In the genomic region with DNA sequence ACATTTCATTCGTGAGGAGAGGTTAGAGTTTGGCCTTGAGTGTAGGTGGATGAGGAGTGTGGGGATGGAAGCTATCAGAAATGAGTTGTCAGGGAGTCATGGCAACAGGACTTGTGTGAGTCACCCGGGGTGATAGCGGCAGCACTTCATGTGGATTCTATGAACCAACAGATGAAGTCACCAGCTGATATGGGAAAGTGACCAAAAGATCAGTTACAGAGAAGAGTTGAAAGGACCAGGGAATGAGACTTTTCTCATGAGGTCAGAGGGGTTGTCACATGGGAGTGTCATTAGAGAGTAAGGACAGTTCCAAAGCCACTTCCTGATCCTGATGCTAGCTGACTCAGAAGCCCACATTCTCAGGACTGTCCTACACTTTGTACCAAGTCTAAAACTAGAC, we compare ENCODE assay signal across 14 mouse cellular contexts. TPM values are rescaled to one million over a fixed set of nuclear protein-coding genes. Genes with fewer than 3 reads are reported as not detected.
DNase-seq lines count a peak whose midpoint lies in the region; ATAC-seq and TF ChIP-seq lines count a peak whose summit lies in the region.
"Had no signal": no experiment of that assay in that cellular context is flagged by ENCODE, and none has a peak within 500 bp of the region (broad histone marks: within the 10 kb centered on the region; RNA-seq: fewer than 3 reads in every experiment).

No protein-coding gene starts in this region.

- DNase-seq in lung, postnatal 36 days, result peak; percentile 19
- no peak for DNase-seq in lung, postnatal 14 days
- DNase-seq in adrenal gland, adult 8-10 months, result peak; percentile 70
- peak; percentile 82 for DNase-seq in heart, embryonic 10.5 days (ENCODE audit: low spot score)
- peak; percentile 48 for DNase-seq in stomach, postnatal 0 days (ENCODE audit: low spot score)
- no peak for DNase-seq in urinary bladder, postnatal 14 days (ENCODE audit: low spot score)
- DNase-seq: cerebellum, adult 11 months; embryo, embryonic 11 days; kidney, adult 11 months; liver, postnatal 0 days; midbrain, embryonic 14.5 days; right cerebral cortex, postnatal 14 days had no signal

- ATAC-seq in stomach, postnatal 0 days (ENCODE audit: low FRiP score, low TSS enrichment), result peak; percentile 71; the same call in 1 of the 2 replicates
- ATAC-seq in midbrain, embryonic 16.5 days, result no peak
- ATAC-seq: liver, postnatal 0 days had no signal

- H3K4me3 ChIP-seq in heart, embryonic 10.5 days, result no peak overlapping the region
- no peak overlapping the region for H3K4me3 ChIP-seq in stomach, postnatal 0 days (ENCODE audit: low read depth, low read length)
- H3K4me3 ChIP-seq in midbrain, embryonic 16.5 days (ENCODE audit: low read depth, low read length), result no peak overlapping the region
- H3K4me3 ChIP-seq: limb, embryonic 10.5 days had no signal

- TF ChIP-seq EP300 in stomach, postnatal 0 days (optimal IDR thresholded peaks at IDR 0.05), result no peak

- no peak for TF ChIP-seq CTCF in stomach, postnatal 0 days (IDR thresholded peaks at IDR 0.05; ENCODE audit: low read depth)

- no peaks in the 10 kb centered on the region for H3K9me3 ChIP-seq in heart, embryonic 10.5 days
- H3K9me3 ChIP-seq in stomach, postnatal 0 days (ENCODE audit: control insufficient read depth, low read length), result no peaks in the 10 kb centered on the region
- H3K9me3 ChIP-seq in midbrain, embryonic 16.5 days (replicated peaks; ENCODE audit: control insufficient read depth, low read length, poor library complexity, severe bottlenecking), result no peaks in the 10 kb centered on the region
- H3K9me3 ChIP-seq: limb, embryonic 10.5 days had no signal

- no peaks in the 10 kb centered on the region for H3K27me3 ChIP-seq in heart, embryonic 10.5 days (ENCODE audit: insufficient read depth, poor library complexity, severe bottlenecking)
- no peaks in the 10 kb centered on the region for H3K27me3 ChIP-seq in stomach, postnatal 0 days (ENCODE audit: control insufficient read depth, insufficient read depth, low read length)
- H3K27me3 ChIP-seq in midbrain, embryonic 16.5 days (ENCODE audit: control insufficient read depth, insufficient read depth, low read depth, low read length), result no peaks in the 10 kb centered on the region

- WGBS in heart, embryonic 10.5 days, result 29% methylated on average over 3 of the region's 3 CpGs
- WGBS in stomach, postnatal 0 days, result 55% methylated on average over 3 of the region's 3 CpGs
- WGBS in midbrain, embryonic 16.5 days, result 87% methylated on average over 3 of the region's 3 CpGs

- H3K36me3 ChIP-seq in heart, embryonic 10.5 days, result peaks cover 5% of the 10 kb centered on the region; the same call in 1 of the 2 replicates
- H3K36me3 ChIP-seq in stomach, postnatal 0 days (ENCODE audit: control insufficient read depth, insufficient read depth, low read length), result no peaks in the 10 kb centered on the region
- no peaks in the 10 kb centered on the region for H3K36me3 ChIP-seq in midbrain, embryonic 16.5 days (ENCODE audit: control insufficient read depth, insufficient read depth, low read length)
- H3K36me3 ChIP-seq: limb, embryonic 10.5 days had no signal

- H3K9ac ChIP-seq in stomach, postnatal 0 days (ENCODE audit: low read length), result no peak overlapping the region
- no peak overlapping the region for H3K9ac ChIP-seq in midbrain, embryonic 16.5 days (ENCODE audit: low read depth, low read length)
- H3K9ac ChIP-seq: liver, postnatal 0 days had no signal

- no peak overlapping the region for H3K27ac ChIP-seq in heart, embryonic 10.5 days
- no peak overlapping the region for H3K27ac ChIP-seq in stomach, postnatal 0 days (replicated peaks)
- no peak overlapping the region for H3K27ac ChIP-seq in midbrain, embryonic 16.5 days (ENCODE audit: low read length)

- H3K4me1 ChIP-seq in heart, embryonic 10.5 days, result peaks cover 50% of the 10 kb centered on the region
- no peaks in the 10 kb centered on the region for H3K4me1 ChIP-seq in stomach, postnatal 0 days (replicated peaks; ENCODE audit: control insufficient read depth, insufficient read depth)
- 0 out of 2 replicates have a peak, but pooled peaks cover 2% of the 10 kb centered on the region for H3K4me1 ChIP-seq in midbrain, embryonic 16.5 days (ENCODE audit: control insufficient read depth, insufficient read depth, low read length)

- H3K4me2 ChIP-seq in stomach, postnatal 0 days (replicated peaks; ENCODE audit: low read depth), result no peak overlapping the region
- no peak overlapping the region for H3K4me2 ChIP-seq in midbrain, embryonic 16.5 days (ENCODE audit: low read length)

RNA-seq across cellular contexts. Expression of a gene that starts 38.3 kb away (rescaled TPM):
- 10 to 100 TPM; 35.3 to 97.4 (median 63.1) TPM for total RNA-seq in adrenal gland, adult 8-10 months (2022)
- polyA plus RNA-seq in heart, embryonic 10.5 days (2016; fragmentation: Nextera tagmentation; extraction: Ambion mirVana), result 53.0 and 72.5 TPM in 2 replicates
- polyA plus RNA-seq in stomach, postnatal 0 days (2015; fragmentation: Nextera tagmentation; extraction: Ambion mirVana), result 9.9 and 12.2 TPM in 2 replicates
- polyA plus RNA-seq in midbrain, embryonic 16.5 days (2015; fragmentation: Nextera tagmentation; extraction: Ambion mirVana), result 11.2 and 12.7 TPM in 2 replicates

Comparison
In these comparisons a context has a peak if more than half of its experiments do, and no peak if none do; other contexts are left out.
1. DNase-seq: peak in lung, postnatal 36 days (single experiment), adrenal gland, adult 8-10 months (single experiment), heart, embryonic 10.5 days (single experiment) and stomach, postnatal 0 days (single experiment); none in lung, postnatal 14 days (single experiment) and urinary bladder, postnatal 14 days (single experiment).